Mouse (Mus musculus) lung, embryonic 16.5 days (tissue): Measurements from ENCODE around the gene Ttc17. TPM values are rescaled to one million over a fixed set of nuclear protein-coding genes. Genes with fewer than 3 reads are reported as not detected.

Experiments used
- ATAC-seq: fragments of 200-750 bp; cut with Nextera tagmentation; 2 replicates; pipeline ENCODE4 v1.8.0; 2017; ENCODE audit warnings: low read depth, mild to moderate bottlenecking, moderate library complexity
- H3K27ac ChIP-seq: fragments of 300-500 bp; sonication (generic); 2 replicates; pipeline ENCODE4 v1.5.1; 2014; ENCODE audit warnings: mild to moderate bottlenecking, control low read depth, low read length
- H3K27me3 ChIP-seq: fragments of 300-500 bp; sonication (generic); 2 replicates; pipeline ENCODE4 v1.6.1; 2014; ENCODE audit warnings: low read depth, low read length, mixed read lengths; ENCODE audit not compliant: control insufficient read depth, insufficient read depth
- H3K36me3 ChIP-seq: fragments of 300-500 bp; sonication (generic); 2 replicates; pipeline ENCODE4 v1.6.1; 2014; ENCODE audit warnings: low read length; ENCODE audit not compliant: control insufficient read depth, insufficient read depth
- H3K4me1 ChIP-seq: fragments of 300-500 bp; sonication (generic); replicated peaks from 2 replicates; pipeline ENCODE4 v1.6.1; 2014; ENCODE audit warnings: low read length, mixed read lengths; ENCODE audit not compliant: control insufficient read depth, insufficient read depth
- H3K4me2 ChIP-seq: fragments of 300-500 bp; sonication (generic); 2 replicates; pipeline ENCODE4 v1.6.1; 2014; ENCODE audit warnings: low read depth, low read length, control low read depth
- H3K4me3 ChIP-seq: fragments of 300-500 bp; sonication (generic); 2 replicates; pipeline ENCODE4 v1.5.1; 2014; ENCODE audit warnings: mild to moderate bottlenecking, low read length, control low read depth
- H3K9ac ChIP-seq: fragments of 300-500 bp; sonication (generic); 2 replicates; pipeline ENCODE4 v1.6.1; 2014; ENCODE audit warnings: low read length, control low read depth
- H3K9me3 ChIP-seq: fragments of 300-500 bp; sonication (generic); 2 replicates; pipeline ENCODE4 v1.6.1; 2016; ENCODE audit warnings: low read length; ENCODE audit not compliant: control insufficient read depth
- WGBS: fragments of 180-500 bp; shearing (Covaris S2); extraction: QIAGEN DNeasy Blood & Tissue Kit; methylation state at CpG from one replicate; pipeline ENCODE4 v1.1.7; 2014; 5-methylcytosine and 5-hydroxymethylcytosine counted together
- polyA plus RNA-seq: library from polyadenylated mRNA; unstranded; fragments of >200 nt; fragmentation: Nextera tagmentation; extraction: Ambion mirVana; gene quantifications from 2 replicates; pipeline ENCODE4 v1.2.1, GENCODE M21; 2015

Ttc17 gene
- polyA plus RNA-seq = 18.6 and 19.1 TPM in 2 replicates

DNA sequence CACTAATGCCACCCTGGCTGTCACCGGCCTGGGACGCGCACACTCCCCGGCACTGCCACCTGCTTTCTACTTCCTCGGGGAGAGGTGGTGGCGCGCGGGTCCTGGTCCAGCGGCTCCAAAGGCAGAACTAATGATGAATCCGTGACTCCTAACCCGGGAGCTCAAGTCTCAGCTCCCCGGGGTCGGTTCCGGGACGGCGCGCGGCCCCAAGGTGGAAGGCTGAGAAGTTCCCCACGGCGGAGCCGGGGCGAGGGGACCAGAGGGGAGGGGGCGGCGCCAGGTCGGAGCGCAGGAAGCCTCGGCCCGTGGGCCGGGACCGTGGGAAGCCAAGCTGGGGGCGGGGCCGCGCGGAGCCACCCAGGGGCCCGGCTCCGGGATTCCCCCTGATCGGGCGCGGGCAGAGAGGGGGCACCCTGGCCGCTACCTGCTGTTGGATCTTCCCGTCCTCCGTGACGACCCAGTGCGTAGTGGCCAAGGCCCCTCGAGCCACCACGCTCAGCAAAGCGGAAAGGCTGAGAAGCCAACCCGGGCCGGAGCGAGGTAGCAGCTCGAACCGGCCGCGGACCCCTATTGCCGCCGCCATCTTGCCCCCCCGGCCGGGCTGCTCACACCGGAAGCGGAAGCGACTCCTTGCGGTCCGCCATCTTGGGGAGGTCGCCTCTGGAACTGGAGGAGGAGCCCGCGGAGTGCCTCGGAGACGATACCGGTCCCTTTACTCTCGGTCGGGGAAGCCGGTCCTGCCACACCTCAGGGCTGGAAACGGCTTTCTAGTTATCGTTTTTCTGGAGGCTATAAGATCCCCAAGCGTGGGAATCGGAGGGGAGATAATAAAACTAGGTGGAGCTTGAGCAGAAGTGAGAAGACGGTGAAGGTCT is at the start of gene Ttc17:
Ttc17 (minus strand) TSS at position 607 of the 875 bp plus-strand sequence.
- no peaks in the 10 kb centered on the region for H3K9me3 ChIP-seq
- H3K27me3 ChIP-seq = no peaks in the 10 kb centered on the region
- H3K9ac ChIP-seq = peak within 1 kb of the TSS; percentile 87
- whole genome bisulfite sequencing = under 1% methylated on average over 72 of the region's 77 CpGs
- peak within 1 kb of the TSS; percentile 65 for H3K27ac ChIP-seq
- peak; percentile 97 for ATAC-seq
- peaks cover 17% of the 10 kb centered on the region for H3K4me1 ChIP-seq
- peak within 1 kb of the TSS; percentile 87 for H3K4me2 ChIP-seq
- peak within 1 kb of the TSS; percentile 76 for H3K4me3 ChIP-seq
- H3K36me3 ChIP-seq = peaks cover 4% of the 10 kb centered on the region

DNA sequence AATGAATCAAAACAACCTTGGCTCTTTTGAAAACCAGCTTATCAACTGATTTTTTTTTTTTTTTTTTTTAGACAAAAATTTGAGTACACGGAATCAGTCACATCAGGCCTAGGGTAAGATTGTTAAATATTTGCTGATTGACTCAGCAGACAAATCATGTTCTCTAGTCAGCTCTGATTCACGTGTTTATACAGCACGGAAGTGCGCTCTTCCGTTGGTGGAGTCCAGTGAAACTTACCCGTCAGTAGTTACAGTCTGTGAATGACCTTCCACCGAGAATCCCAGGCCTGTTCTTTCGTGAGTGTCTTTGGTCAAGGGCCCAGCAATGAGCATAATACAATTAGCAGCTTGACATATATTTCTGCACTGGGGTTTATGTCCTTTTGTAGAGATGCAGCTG is 43.2 kb upstream of the Ttc17 start:
- H3K36me3 ChIP-seq = no peaks in the 10 kb centered on the region
- no peak for ATAC-seq
- 73% methylated on average over 8 of the region's 8 CpGs for WGBS
- no peak overlapping the region for H3K4me2 ChIP-seq
- H3K27ac ChIP-seq = no peak overlapping the region
- H3K4me1 ChIP-seq = no peaks in the 10 kb centered on the region
- no peaks in the 10 kb centered on the region for H3K27me3 ChIP-seq
- H3K4me3 ChIP-seq = no peak overlapping the region
- no peak overlapping the region for H3K9ac ChIP-seq
- H3K9me3 ChIP-seq = no peaks in the 10 kb centered on the region

DNA sequence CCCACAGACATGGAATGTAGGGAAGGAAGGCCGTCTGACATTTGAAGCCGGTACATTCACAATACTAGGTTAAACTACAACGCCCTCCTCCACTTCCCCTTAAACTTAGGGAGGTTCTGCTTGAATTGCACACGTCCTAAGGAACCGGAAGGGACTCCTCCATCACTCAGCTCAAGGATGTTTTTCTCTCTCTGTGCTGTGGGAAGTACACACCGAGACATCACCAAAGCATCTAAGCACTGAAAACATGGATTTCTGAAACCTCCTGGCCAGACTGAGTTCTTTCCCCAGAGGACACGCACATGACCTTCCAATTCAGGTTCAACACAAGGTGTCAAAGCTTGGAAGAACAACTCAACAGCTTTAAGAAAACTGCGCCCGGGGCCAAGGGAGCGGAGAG is 30.5 kb upstream of the Ttc17 start:
- no peak for ATAC-seq

DNA sequence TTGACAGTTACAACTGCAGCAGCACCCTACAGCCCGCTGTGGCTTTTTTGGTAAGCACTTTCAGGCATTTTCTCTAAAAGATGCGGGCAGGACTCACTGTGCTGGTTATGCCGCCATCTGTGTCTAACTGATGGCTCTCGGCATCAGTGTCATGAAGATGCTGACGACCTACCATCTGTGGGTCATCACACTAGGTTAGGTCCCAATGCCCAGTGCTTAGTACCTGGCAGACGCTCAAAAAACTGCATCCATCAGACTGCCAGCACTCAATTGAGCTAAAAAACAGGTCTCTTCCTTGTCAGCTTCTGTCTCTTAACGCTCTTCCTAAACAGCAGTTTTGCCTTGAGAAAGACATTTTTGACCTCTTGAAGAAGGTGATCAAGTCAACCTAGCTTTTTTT is 29.0 kb upstream of the Ttc17 start:
- H3K4me2 ChIP-seq = no peak overlapping the region
- no peak overlapping the region for H3K27ac ChIP-seq
- no peak overlapping the region for H3K9ac ChIP-seq
- ATAC-seq = no peak
- H3K36me3 ChIP-seq = no peaks in the 10 kb centered on the region
- no peak overlapping the region for H3K4me3 ChIP-seq
- no peaks in the 10 kb centered on the region for H3K9me3 ChIP-seq
- H3K4me1 ChIP-seq = peaks cover 14% of the 10 kb centered on the region
- no peaks in the 10 kb centered on the region for H3K27me3 ChIP-seq
- WGBS = 73% methylated on average over 7 of the region's 7 CpGs

More for the DNA sequence above, 30.5 kb upstream of the Ttc17 start:
- no peaks in the 10 kb centered on the region for H3K27me3 ChIP-seq
- H3K36me3 ChIP-seq = no peaks in the 10 kb centered on the region
- peak overlapping the region; percentile 96 for H3K4me3 ChIP-seq
- no peaks in the 10 kb centered on the region for H3K9me3 ChIP-seq
- H3K4me1 ChIP-seq = peaks cover 14% of the 10 kb centered on the region
- H3K4me2 ChIP-seq = peak overlapping the region; percentile 90
- H3K9ac ChIP-seq = peak overlapping the region; percentile 97
- WGBS = under 1% methylated on average over 10 of the region's 10 CpGs
- no peak overlapping the region; the same call in 1 of the 2 replicates for H3K27ac ChIP-seq

DNA sequence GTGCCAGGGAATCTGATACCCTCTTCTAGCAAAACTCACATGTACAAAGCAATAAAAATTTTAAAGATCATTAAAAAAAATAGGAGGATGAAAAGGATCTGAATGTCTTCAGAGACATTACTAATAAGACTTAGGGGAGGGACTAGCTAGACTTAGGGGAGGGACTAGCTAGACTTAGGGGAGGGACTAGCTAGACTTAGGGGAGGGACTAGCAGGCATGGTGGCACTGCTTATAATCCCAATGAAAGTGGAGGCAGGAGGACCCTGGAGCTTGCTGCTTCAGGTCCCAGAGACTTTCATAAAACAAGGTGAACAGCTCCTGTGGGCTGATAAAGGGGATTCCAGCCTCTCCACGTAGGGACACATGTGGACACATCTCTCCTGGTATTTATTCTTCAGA is 28.3 kb upstream of the Ttc17 start:
- Histone ChIP-seq H3K4me3 (no peak overlapping the region), H3K4me1 (peaks cover 14% of the 10 kb centered on the region), H3K36me3 (no peaks in the 10 kb centered on the region), H3K27me3 (no peaks in the 10 kb centered on the region), H3K9me3 (no peaks in the 10 kb centered on the region), H3K9ac (no peak overlapping the region), H3K27ac (no peak overlapping the region), H3K4me2 (no peak overlapping the region)
- WGBS = 47% methylated on average over 1 of the region's 1 CpGs
- no peak for ATAC-seq

DNA sequence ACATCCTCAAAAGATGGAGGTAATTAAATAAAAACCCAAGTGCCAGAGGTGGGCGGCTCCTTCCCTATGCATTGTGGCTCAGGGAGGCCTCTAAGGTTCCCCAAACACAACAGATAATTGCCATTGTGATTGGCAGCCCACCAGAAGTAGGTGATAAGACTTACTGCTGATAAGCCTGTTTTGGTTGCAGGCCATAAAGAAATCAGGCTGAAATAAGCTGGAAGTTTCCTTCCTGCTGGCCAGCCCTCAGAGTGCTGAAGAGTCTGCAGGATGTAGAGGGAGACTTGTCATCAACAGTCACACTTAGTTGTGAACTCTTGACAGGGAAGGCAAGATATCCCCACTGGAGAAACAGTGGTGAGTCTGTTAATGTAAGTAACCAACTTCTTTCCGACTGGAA is 25.7 kb upstream of the Ttc17 start:
- 54% methylated on average over 2 of the region's 2 CpGs for WGBS
- peaks cover 6% of the 10 kb centered on the region; the same call in 1 of the 2 replicates for H3K36me3 ChIP-seq
- H3K4me2 ChIP-seq = no peak overlapping the region
- no peak for ATAC-seq
- peaks cover 14% of the 10 kb centered on the region for H3K4me1 ChIP-seq
- H3K27me3 ChIP-seq = no peaks in the 10 kb centered on the region
- H3K9ac ChIP-seq = no peak overlapping the region
- no peak overlapping the region for H3K4me3 ChIP-seq
- H3K27ac ChIP-seq = no peak overlapping the region
- H3K9me3 ChIP-seq = no peaks in the 10 kb centered on the region

DNA sequence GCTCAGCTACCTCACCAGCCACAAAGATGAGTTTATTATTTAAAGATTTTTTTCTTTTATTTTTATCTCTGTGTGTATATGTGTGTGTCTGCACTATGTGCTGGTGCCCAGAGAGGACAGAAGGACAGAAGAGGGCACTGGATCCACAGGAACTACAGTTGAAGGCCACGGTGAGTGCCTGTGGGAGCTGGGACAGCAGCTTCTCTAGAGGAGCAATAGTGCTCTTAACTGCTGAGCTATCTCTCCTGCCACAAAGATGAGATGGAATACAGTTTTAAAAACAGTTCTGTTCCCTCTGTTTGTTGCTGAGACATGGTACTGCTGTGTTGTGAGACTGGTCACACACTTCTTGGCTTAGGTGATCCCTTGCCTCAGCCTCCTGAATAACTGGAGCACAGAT is 22.0 kb upstream of the Ttc17 start:
- H3K4me1 ChIP-seq = no peaks in the 10 kb centered on the region
- peaks cover 27% of the 10 kb centered on the region for H3K36me3 ChIP-seq
- H3K9ac ChIP-seq = no peak overlapping the region
- no peak overlapping the region for H3K27ac ChIP-seq
- H3K27me3 ChIP-seq = no peaks in the 10 kb centered on the region
- WGBS = 89% methylated on average over 1 of the region's 1 CpGs
- no peak overlapping the region for H3K4me2 ChIP-seq
- H3K9me3 ChIP-seq = no peaks in the 10 kb centered on the region
- no peak for ATAC-seq
- no peak overlapping the region for H3K4me3 ChIP-seq

DNA sequence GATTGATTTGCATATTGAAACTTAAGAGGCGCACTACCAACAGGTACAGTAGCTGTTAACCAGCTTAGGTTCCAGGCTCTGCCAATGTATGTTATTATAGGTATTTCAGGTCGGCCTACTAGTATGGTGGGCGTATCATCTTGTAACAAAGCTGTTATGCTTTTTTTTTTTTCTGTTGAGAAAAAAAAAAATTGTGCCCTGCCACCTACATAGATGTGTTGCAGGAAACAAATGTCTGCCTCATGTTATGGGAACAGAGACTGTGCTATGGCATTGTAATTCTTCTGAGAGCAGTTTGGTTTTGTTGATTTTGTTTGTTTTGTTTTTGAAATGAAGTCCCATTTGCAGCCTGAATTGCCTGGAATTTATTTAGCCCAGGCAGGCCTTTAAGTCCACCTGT is 952 bp upstream of the Ttc17 start:
- 25% methylated on average over 3 of the region's 3 CpGs for WGBS
- Histone ChIP-seq H3K36me3 (peaks cover 10% of the 10 kb centered on the region), H3K27ac (no peak overlapping the region), H3K4me1 (peaks cover 17% of the 10 kb centered on the region), H3K4me3 (peak overlapping the region; percentile 76), H3K9ac (peak overlapping the region; percentile 71), H3K4me2 (peak overlapping the region; percentile 87), H3K27me3 (no peaks in the 10 kb centered on the region), H3K9me3 (no peaks in the 10 kb centered on the region)
- no peak for ATAC-seq

DNA sequence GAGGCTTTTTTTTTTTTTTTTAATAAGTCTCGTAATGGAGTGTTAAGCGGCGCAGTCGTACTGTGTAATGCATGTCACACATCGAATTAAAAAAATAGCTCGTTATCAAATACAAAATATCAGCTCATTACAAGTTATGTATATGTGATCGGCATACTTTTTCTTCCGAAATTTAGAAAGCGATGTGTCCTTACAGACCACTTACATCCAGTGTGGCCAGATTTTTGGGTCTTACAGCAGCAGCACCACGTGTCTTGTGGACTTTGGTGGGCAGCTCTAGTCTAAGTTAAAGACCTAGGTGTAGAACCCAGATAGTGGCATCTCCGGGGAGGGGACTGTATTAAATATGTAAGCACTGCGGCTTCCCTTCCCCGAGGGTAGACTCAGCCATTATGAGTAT is 532 bp upstream of the Ttc17 start:
- no peaks in the 10 kb centered on the region for H3K27me3 ChIP-seq
- under 1% methylated on average over 13 of the region's 13 CpGs for WGBS
- ATAC-seq = 0 out of 2 replicates have a peak, but pooled peaks have one; percentile 0

More for the DNA sequence above, 532 bp upstream of the Ttc17 start:
- Histone ChIP-seq H3K27ac (no peak overlapping the region), H3K4me1 (peaks cover 17% of the 10 kb centered on the region), H3K9ac (peak overlapping the region; percentile 87), H3K9me3 (no peaks in the 10 kb centered on the region), H3K4me3 (peak overlapping the region; percentile 76), H3K4me2 (peak overlapping the region; percentile 87), H3K36me3 (peaks cover 9% of the 10 kb centered on the region)
